Mouse (Mus musculus) kidney, embryonic 14.5 days (tissue): ENCODE measurements around the gene Tmem135. TPM values are rescaled to one million over a fixed set of nuclear protein-coding genes. Genes with fewer than 3 reads are reported as not detected.

Experiments used
- ATAC-seq: fragments of 200-750 bp; cut with Nextera tagmentation; 2 replicates; pipeline ENCODE4 v1.8.0; 2017; ENCODE audit warnings: moderate number of reproducible peaks, mild to moderate bottlenecking, moderate TSS enrichment, moderate library complexity; ENCODE audit not compliant: low FRiP score, low TSS enrichment
- H3K27ac ChIP-seq: fragments of 300-500 bp; sonication (generic); 2 replicates; pipeline ENCODE4 v1.5.1; 2014; ENCODE audit warnings: low read depth, mild to moderate bottlenecking, low read length, moderate library complexity, mixed read lengths
- H3K27me3 ChIP-seq: fragments of 300-500 bp; sonication (generic); 2 replicates; pipeline ENCODE4 v1.6.1; 2014; ENCODE audit warnings: mild to moderate bottlenecking, low read length; ENCODE audit not compliant: control insufficient read depth, insufficient read depth
- H3K36me3 ChIP-seq: fragments of 300-500 bp; sonication (generic); 2 replicates; pipeline ENCODE4 v1.6.1; 2014; ENCODE audit warnings: low read length, mixed read lengths; ENCODE audit not compliant: control insufficient read depth, insufficient read depth
- H3K4me1 ChIP-seq: fragments of 300-500 bp; sonication (generic); 2 replicates; pipeline ENCODE4 v1.6.1; 2014; ENCODE audit warnings: low read length, mixed read lengths; ENCODE audit not compliant: control insufficient read depth, insufficient read depth
- H3K4me2 ChIP-seq: fragments of 300-500 bp; sonication (generic); replicated peaks from 2 replicates; pipeline ENCODE4 v1.6.1; 2014; ENCODE audit warnings: low read depth, mild to moderate bottlenecking, low read length
- H3K4me3 ChIP-seq: fragments of 300-500 bp; sonication (generic); 2 replicates; pipeline ENCODE4 v1.5.1; 2014; ENCODE audit warnings: mild to moderate bottlenecking, low read length
- H3K9ac ChIP-seq: fragments of 300-500 bp; sonication (generic); 2 replicates; pipeline ENCODE4 v1.6.1; 2014; ENCODE audit warnings: low read depth, mild to moderate bottlenecking, low read length, moderate library complexity
- H3K9me3 ChIP-seq: fragments of 300-500 bp; sonication (generic); 2 replicates; pipeline ENCODE4 v1.6.1; 2016; ENCODE audit warnings: low read length; ENCODE audit not compliant: control insufficient read depth
- WGBS: fragments of 180-500 bp; shearing (Covaris S2); extraction: QIAGEN DNeasy Blood & Tissue Kit; methylation state at CpG from one replicate; pipeline ENCODE4 v1.1.7; 2014; 5-methylcytosine and 5-hydroxymethylcytosine counted together
- polyA plus RNA-seq: library from polyadenylated mRNA; unstranded; fragments of >200 nt; fragmentation: Nextera tagmentation; extraction: Ambion mirVana; gene quantifications from 2 replicates; pipeline ENCODE4 v1.2.1, GENCODE M21; 2014

The Tmem135 gene
- polyA plus RNA-seq, 1 experiment from 2014 or later = 31.9 TPM

- no peaks in the 10 kb centered on the region for H3K27me3 ChIP-seq
- no peaks in the 10 kb centered on the region for H3K4me1 ChIP-seq
- no peaks in the 10 kb centered on the region for H3K36me3 ChIP-seq
- H3K27ac ChIP-seq = no peak overlapping the region
- 58% methylated on average over 2 of the region's 2 CpGs for WGBS
- H3K9me3 ChIP-seq = no peaks in the 10 kb centered on the region
- no peak for ATAC-seq
- no peak overlapping the region for H3K4me2 ChIP-seq
- H3K4me3 ChIP-seq = no peak overlapping the region
- H3K9ac ChIP-seq = no peak overlapping the region
Observed at GRCm38 (mm10) chr7:89253317-89253716, 150.7 kb downstream of the Tmem135 start.

DNA sequence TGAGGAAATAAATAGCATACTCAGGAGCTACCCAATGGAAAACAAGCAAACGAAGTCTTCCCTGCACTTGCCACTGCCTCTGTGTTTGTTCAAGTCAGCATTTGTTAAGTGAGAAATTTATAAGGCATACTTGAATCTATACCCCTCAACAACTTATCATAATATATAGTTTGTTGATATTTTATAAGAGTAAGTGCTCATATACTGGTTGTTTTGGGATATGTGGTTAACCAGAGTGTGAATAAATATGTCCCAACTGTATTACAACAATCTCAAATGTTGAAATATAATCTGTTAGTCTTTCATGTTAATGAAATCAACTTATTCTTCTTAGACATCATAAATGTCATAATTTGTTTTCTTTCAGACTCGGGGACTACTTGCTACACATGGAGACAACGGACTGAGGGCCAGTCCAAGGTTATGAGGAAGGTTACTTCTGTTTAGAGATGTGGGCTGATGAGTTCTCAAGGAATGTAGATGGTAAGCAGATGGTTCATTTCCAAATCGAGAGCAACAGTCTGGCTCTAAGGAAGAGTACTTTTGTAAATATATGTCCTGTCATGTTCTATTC lies 152.1 kb downstream of the Tmem135 start:
- 61% methylated on average over 4 of the region's 4 CpGs for WGBS
- no peaks in the 10 kb centered on the region for H3K36me3 ChIP-seq
- no peak for ATAC-seq

DNA sequence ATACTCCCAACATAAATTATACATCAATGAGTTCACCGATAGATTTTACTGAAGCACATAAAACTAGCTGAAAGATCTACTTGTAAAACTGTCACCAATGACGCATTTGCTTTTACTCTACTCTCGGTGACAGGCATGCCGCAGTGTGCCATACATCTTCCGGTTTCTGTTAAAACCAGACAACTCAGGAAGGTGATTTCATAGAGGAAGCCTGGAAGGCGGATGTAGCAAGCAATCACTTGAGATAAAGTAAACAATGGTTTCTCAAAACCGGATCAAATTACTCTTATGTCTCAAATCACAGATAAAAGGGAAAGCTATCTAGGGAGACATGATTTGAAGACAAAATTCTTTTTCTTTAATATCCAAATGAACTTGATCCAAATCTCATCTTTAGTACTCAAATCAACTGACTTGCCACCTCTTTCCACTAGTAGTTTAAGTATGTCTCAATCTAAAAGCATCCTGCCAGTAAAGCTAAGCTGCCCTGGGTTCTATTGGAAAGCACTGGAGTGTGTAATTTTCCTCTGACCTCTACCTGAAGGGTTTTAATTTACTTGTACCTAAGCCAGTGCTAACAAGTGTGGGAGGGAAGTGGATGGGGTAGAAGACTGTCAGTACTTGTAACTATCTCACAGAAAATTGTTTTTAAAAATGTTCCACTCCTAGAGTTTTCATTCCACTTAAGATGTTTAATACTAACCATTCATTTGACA lies 155.7 kb downstream of the Tmem135 start:
- ATAC-seq = peak; percentile 83
- 4% methylated on average over 7 of the region's 7 CpGs for WGBS
- Histone ChIP-seq H3K27me3 (no peaks in the 10 kb centered on the region), H3K9ac (no peak overlapping the region), H3K27ac (no peak overlapping the region), H3K4me3 (no peak overlapping the region), H3K4me2 (no peak overlapping the region), H3K9me3 (no peaks in the 10 kb centered on the region), H3K36me3 (no peaks in the 10 kb centered on the region), H3K4me1 (peaks cover 6% of the 10 kb centered on the region)

More for the DNA sequence above, 152.1 kb downstream of the Tmem135 start:
- H3K4me2 ChIP-seq = no peak overlapping the region
- no peak overlapping the region for H3K27ac ChIP-seq
- peaks cover 6% of the 10 kb centered on the region for H3K4me1 ChIP-seq
- H3K27me3 ChIP-seq = no peaks in the 10 kb centered on the region
- no peak overlapping the region for H3K9ac ChIP-seq
- no peak overlapping the region for H3K4me3 ChIP-seq
- no peaks in the 10 kb centered on the region for H3K9me3 ChIP-seq

DNA sequence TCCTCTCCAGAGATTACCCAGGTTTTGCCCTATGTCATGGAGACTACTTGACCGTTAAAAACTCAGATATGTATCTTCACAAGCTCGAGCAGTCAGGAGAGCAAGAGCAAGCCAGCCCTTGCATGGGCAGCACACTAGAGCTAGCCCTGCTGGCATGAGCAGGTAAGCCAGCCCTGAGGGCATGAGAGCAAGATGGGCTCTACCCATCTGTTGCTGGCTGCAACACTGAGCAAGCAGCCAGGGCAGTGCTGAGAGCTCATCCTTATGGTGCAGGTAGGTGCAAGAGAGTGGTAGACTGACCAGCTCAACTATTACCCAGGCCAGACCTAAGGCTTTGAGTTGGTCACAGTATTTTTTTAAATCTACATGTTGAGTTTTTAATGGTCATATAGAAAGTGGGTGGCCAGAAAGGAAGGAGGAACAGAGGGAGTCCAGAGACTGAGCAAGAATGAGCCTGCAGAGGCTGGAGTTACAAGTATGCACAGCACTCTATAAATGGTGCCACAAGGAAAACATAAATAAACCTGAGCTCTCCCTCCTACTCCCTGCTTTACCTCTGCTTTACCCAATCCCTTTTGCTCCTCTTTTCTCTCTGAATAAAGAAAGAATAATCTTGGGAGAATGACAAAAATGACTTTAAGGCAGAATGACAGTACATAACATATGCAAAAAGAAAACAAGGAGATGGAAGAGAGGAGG lies 156.9 kb downstream of the Tmem135 start:
- no peaks in the 10 kb centered on the region for H3K36me3 ChIP-seq
- no peak overlapping the region for H3K4me2 ChIP-seq
- no peak overlapping the region for H3K4me3 ChIP-seq
- no peaks in the 10 kb centered on the region for H3K27me3 ChIP-seq
- no peak overlapping the region for H3K9ac ChIP-seq
- H3K9me3 ChIP-seq = no peaks in the 10 kb centered on the region
- 87% methylated on average over 2 of the region's 2 CpGs for WGBS
- H3K4me1 ChIP-seq = peaks cover 6% of the 10 kb centered on the region
- ATAC-seq = peak; percentile 47; the same call in 1 of the 2 replicates
- no peak overlapping the region for H3K27ac ChIP-seq

GRCm38 (mm10) chr7:89242565-89242964 lies 161.5 kb downstream of the Tmem135 start:
- Histone ChIP-seq H3K27me3 (no peaks in the 10 kb centered on the region), H3K4me2 (no peak overlapping the region), H3K36me3 (no peaks in the 10 kb centered on the region), H3K4me1 (peaks cover 4% of the 10 kb centered on the region), H3K9me3 (no peaks in the 10 kb centered on the region), H3K27ac (no peak overlapping the region), H3K9ac (no peak overlapping the region), H3K4me3 (no peak overlapping the region)
- no peak for ATAC-seq
- WGBS = 81% methylated on average over 4 of the region's 4 CpGs

DNA sequence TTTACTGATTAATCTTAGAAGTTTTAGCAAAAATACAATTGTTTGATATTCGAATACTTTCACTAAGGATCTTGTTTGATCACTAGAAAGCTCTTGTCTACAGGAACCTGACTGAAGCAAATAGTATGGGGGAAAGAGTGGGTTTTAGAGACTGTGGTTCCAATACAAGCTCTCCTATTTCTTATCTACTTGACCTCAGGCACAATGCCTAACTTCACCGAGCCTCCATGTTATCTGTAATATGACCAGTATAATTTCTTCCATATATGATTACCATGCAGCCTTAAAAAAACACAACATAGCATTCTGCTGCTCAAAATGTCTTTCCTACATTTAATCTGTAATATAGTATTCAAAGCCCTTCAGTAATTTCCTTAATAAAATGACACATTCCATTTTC lies 161.9 kb downstream of the Tmem135 start:
- ATAC-seq = no peak

GRCm38 (mm10) chr7:89239592-89239991 lies 164.4 kb downstream of the Tmem135 start:
- H3K27me3 ChIP-seq = no peaks in the 10 kb centered on the region
- ATAC-seq = no peak
- H3K9me3 ChIP-seq = no peaks in the 10 kb centered on the region
- peaks cover 8% of the 10 kb centered on the region; the same call in 1 of the 2 replicates for H3K4me1 ChIP-seq
- H3K36me3 ChIP-seq = no peaks in the 10 kb centered on the region
- WGBS = 89% methylated on average over 4 of the region's 4 CpGs
- no peak overlapping the region for H3K4me3 ChIP-seq
- no peak overlapping the region for H3K27ac ChIP-seq
- no peak overlapping the region for H3K4me2 ChIP-seq
- no peak overlapping the region for H3K9ac ChIP-seq

More for the DNA sequence above, 161.9 kb downstream of the Tmem135 start:
- no peak overlapping the region for H3K27ac ChIP-seq
- no peak overlapping the region for H3K4me2 ChIP-seq
- no peaks in the 10 kb centered on the region for H3K9me3 ChIP-seq
- no peaks in the 10 kb centered on the region for H3K36me3 ChIP-seq
- 83% methylated on average over 2 of the region's 2 CpGs for WGBS
- H3K4me3 ChIP-seq = no peak overlapping the region
- no peak overlapping the region for H3K9ac ChIP-seq
- H3K27me3 ChIP-seq = no peaks in the 10 kb centered on the region
- peaks cover under 1% of the 10 kb centered on the region; the same call in 1 of the 2 replicates for H3K4me1 ChIP-seq

- 71% methylated on average over 2 of the region's 2 CpGs for WGBS
- peaks cover 8% of the 10 kb centered on the region; the same call in 1 of the 2 replicates for H3K4me1 ChIP-seq
- H3K27me3 ChIP-seq = no peaks in the 10 kb centered on the region
- no peak for ATAC-seq
- H3K9me3 ChIP-seq = no peaks in the 10 kb centered on the region
- H3K4me3 ChIP-seq = no peak overlapping the region
- H3K36me3 ChIP-seq = no peaks in the 10 kb centered on the region
- H3K9ac ChIP-seq = no peak overlapping the region
- H3K4me2 ChIP-seq = no peak overlapping the region
- H3K27ac ChIP-seq = no peak overlapping the region
Observed at GRCm38 (mm10) chr7:89236592-89236991, 167.4 kb downstream of the Tmem135 start.
